Mouse (Mus musculus): ENCODE results near the gene Ccnc. TPM values are rescaled to one million over a fixed set of nuclear protein-coding genes. Genes with fewer than 3 reads are reported as not detected.

The Ccnc gene
- total and polyA plus RNA-seq, 2 experiments from 2014 or later = 12.0 to 20.1 TPM

DNA sequence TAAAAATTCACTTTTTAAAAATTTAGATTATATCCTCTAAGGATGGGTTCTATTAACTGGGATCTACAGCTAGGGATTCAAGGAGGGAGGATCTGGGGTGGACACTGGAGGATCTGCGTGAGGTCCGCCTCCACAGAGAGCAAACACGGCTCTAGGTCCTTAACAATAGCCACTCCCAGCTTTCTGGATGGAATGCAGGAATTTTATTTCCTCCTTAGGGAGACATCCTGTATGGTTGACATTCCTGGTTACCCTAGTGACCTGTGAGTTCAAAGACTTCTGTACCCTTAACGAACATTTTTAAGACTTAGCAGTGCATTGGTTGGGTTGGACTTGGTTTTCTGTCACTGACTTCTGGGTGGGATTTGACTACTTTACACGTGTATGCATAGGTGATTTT lies 18.2 kb downstream of the Ccnc start:
- Histone ChIP-seq H3K4me2 (ENCODE audit: low read depth, low read length) (no peak overlapping the region), H3K9me3 (replicated peaks; ENCODE audit: control insufficient read depth, low read length) (no peaks in the 10 kb centered on the region), H3K9ac (replicated peaks; ENCODE audit: low read depth, low read length) (no peak overlapping the region), H3K27ac (ENCODE audit: low read depth) (no peak overlapping the region), H3K36me3 (replicated peaks; ENCODE audit: control insufficient read depth, insufficient read depth, low read length) (peaks cover 27% of the 10 kb centered on the region), H3K4me1 (ENCODE audit: control insufficient read depth, insufficient read depth) (no peaks in the 10 kb centered on the region), H3K27me3 (ENCODE audit: control insufficient read depth, insufficient read depth, low read length) (no peaks in the 10 kb centered on the region), H3K4me3 (ENCODE audit: low read depth, low read length) (no peak overlapping the region)
- DNase-seq (ENCODE audit: low spot score) (no peak), ATAC-seq (ENCODE audit: insufficient read depth, low read depth) (no peak)
- WGBS = 77% methylated on average over 5 of the region's 5 CpGs
- TF ChIP-seq CTCF (IDR thresholded peaks at IDR 0.05; ENCODE audit: low read depth) (no peak), EP300 (IDR thresholded peaks at IDR 0.05; ENCODE audit: low read depth) (no peak)

DNA sequence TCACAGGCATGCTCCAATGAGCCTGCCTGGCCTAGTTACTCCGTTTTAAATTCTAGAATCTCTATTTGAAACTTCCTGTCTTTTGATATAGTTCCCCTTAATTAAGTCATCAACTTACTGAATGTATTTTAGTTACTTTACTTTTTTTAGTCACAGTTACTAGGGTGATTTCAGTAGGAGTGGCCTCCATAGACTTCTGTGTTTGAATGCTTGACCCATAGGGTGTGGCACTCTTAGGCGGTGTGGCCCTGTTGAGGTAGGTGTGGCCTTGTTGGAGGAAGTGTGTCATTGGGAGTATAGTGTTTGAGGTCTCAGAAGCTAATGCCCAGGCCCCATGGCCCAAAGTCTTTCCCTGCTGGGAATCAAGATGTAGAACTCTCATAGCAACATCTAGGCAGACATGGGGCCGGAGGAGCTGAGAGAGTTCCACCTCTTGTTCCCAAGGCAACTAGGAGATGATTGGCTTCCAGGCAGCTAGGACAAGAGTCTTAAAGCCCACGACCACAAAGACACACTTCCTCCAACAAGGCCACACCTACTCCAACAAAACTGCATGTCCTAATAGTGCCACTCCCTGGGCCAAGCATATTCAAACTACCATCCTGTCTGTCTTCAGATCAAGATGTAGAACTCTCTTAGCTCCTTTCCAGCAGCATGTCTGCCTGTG lies 27.8 kb downstream of the Ccnc start:
- no peak for DNase-seq (ENCODE audit: low spot score)
- H3K4me1 ChIP-seq (ENCODE audit: control insufficient read depth, insufficient read depth) = no peaks in the 10 kb centered on the region
- peaks cover 15% of the 10 kb centered on the region; the same call in 1 of the 2 replicates for H3K36me3 ChIP-seq (replicated peaks; ENCODE audit: control insufficient read depth, insufficient read depth, low read length)
- WGBS = 64% methylated on average over 4 of the region's 4 CpGs
- no peak for TF ChIP-seq EP300 (IDR thresholded peaks at IDR 0.05; ENCODE audit: low read depth)
- no peak for ATAC-seq (ENCODE audit: insufficient read depth, low read depth)
- no peaks in the 10 kb centered on the region for H3K9me3 ChIP-seq (replicated peaks; ENCODE audit: control insufficient read depth, low read length)
- no peak overlapping the region for H3K4me2 ChIP-seq (ENCODE audit: low read depth, low read length)
- H3K27me3 ChIP-seq (ENCODE audit: control insufficient read depth, insufficient read depth, low read length) = no peaks in the 10 kb centered on the region
- no peak overlapping the region for H3K4me3 ChIP-seq (ENCODE audit: low read depth, low read length)
- H3K27ac ChIP-seq (ENCODE audit: low read depth) = no peak overlapping the region
- no peak overlapping the region for H3K9ac ChIP-seq (replicated peaks; ENCODE audit: low read depth, low read length)

DNA sequence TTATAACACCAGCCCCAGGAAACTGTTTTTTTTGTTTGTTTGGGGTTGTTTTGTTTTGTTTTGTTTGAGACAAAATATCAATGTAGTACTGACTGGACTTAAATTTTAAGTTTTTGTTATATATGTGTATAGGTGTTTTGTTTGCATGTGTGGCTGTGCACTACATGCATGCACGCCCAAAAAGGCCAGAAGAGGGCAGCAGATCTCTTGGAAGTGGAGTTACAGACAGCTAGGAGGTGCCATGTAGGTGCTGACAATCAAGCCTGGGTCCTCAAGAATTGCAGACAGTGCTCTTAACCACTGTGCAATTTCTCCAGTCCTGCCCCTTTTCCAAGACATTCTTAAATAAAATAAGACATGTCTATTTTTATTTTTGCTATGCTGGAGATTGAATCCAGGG lies 31.4 kb downstream of the Ccnc start:
- no peak overlapping the region for H3K4me3 ChIP-seq (ENCODE audit: low read depth, low read length)
- no peak for ATAC-seq (ENCODE audit: insufficient read depth, low read depth)
- no peak for TF ChIP-seq EP300 (IDR thresholded peaks at IDR 0.05; ENCODE audit: low read depth)
- no peak for TF ChIP-seq CTCF (IDR thresholded peaks at IDR 0.05; ENCODE audit: low read depth)
- no peaks in the 10 kb centered on the region for H3K27me3 ChIP-seq (ENCODE audit: control insufficient read depth, insufficient read depth, low read length)
- H3K9me3 ChIP-seq (replicated peaks; ENCODE audit: control insufficient read depth, low read length) = no peaks in the 10 kb centered on the region
- no peak for DNase-seq (ENCODE audit: low spot score)
- WGBS = 46% methylated on average over 1 of the region's 1 CpGs
- no peak overlapping the region for H3K9ac ChIP-seq (replicated peaks; ENCODE audit: low read depth, low read length)
- peaks cover 11% of the 10 kb centered on the region; the same call in 1 of the 2 replicates for H3K36me3 ChIP-seq (replicated peaks; ENCODE audit: control insufficient read depth, insufficient read depth, low read length)
- no peaks in the 10 kb centered on the region for H3K4me1 ChIP-seq (ENCODE audit: control insufficient read depth, insufficient read depth)
- H3K4me2 ChIP-seq (ENCODE audit: low read depth, low read length) = no peak overlapping the region
- no peak overlapping the region for H3K27ac ChIP-seq (ENCODE audit: low read depth)

GRCm38 (mm10) chr4:21761416-21762160 lies 34.1 kb downstream of the Ccnc start:
- Histone ChIP-seq H3K4me2 (ENCODE audit: low read depth, low read length) (no peak overlapping the region), H3K36me3 (replicated peaks; ENCODE audit: control insufficient read depth, insufficient read depth, low read length) (peaks cover 11% of the 10 kb centered on the region; the same call in 1 of the 2 replicates), H3K4me1 (ENCODE audit: control insufficient read depth, insufficient read depth) (peaks cover 5% of the 10 kb centered on the region; the same call in 1 of the 2 replicates), H3K27ac (ENCODE audit: low read depth) (no peak overlapping the region), H3K9me3 (replicated peaks; ENCODE audit: control insufficient read depth, low read length) (no peaks in the 10 kb centered on the region), H3K9ac (replicated peaks; ENCODE audit: low read depth, low read length) (no peak overlapping the region), H3K27me3 (ENCODE audit: control insufficient read depth, insufficient read depth, low read length) (no peaks in the 10 kb centered on the region), H3K4me3 (ENCODE audit: low read depth, low read length) (no peak overlapping the region)
- DNase-seq (ENCODE audit: low spot score) (no peak), ATAC-seq (ENCODE audit: insufficient read depth, low read depth) (no peak)
- WGBS = 59% methylated on average over 9 of the region's 9 CpGs
- TF ChIP-seq EP300 (IDR thresholded peaks at IDR 0.05; ENCODE audit: low read depth) (no peak), CTCF (IDR thresholded peaks at IDR 0.05; ENCODE audit: low read depth) (no peak)

- Histone ChIP-seq H3K27ac (ENCODE audit: low read depth) (no peak overlapping the region), H3K9ac (replicated peaks; ENCODE audit: low read depth, low read length) (no peak overlapping the region), H3K4me1 (ENCODE audit: control insufficient read depth, insufficient read depth) (peaks cover 5% of the 10 kb centered on the region; the same call in 1 of the 2 replicates), H3K27me3 (ENCODE audit: control insufficient read depth, insufficient read depth, low read length) (no peaks in the 10 kb centered on the region), H3K9me3 (replicated peaks; ENCODE audit: control insufficient read depth, low read length) (no peaks in the 10 kb centered on the region), H3K4me2 (ENCODE audit: low read depth, low read length) (no peak overlapping the region), H3K4me3 (ENCODE audit: low read depth, low read length) (no peak overlapping the region), H3K36me3 (replicated peaks; ENCODE audit: control insufficient read depth, insufficient read depth, low read length) (peaks cover 6% of the 10 kb centered on the region; the same call in 1 of the 2 replicates)
- WGBS = 77% methylated on average over 4 of the region's 4 CpGs
- no peak for ATAC-seq (ENCODE audit: insufficient read depth, low read depth)
- no peak for DNase-seq (ENCODE audit: low spot score)
- no peak for TF ChIP-seq CTCF (IDR thresholded peaks at IDR 0.05; ENCODE audit: low read depth)
- TF ChIP-seq EP300 (IDR thresholded peaks at IDR 0.05; ENCODE audit: low read depth) = no peak
These were observed 36.3 kb downstream of the Ccnc start for GRCm38 (mm10) chr4:21763827-21764226.

Measured in heart, postnatal 0 days (tissue).